Mouse (Mus musculus): ENCODE measurements around the gene Tas2r114.

The Tas2r114 gene

GRCm38 (mm10) chr6:131689963-131690362 lies at the start of gene Tas2r114:
Tas2r114 (minus strand) TSS chr6:131690063.
- no peak for DNase-seq (ENCODE audit: low spot score)

- DNase-seq (ENCODE audit: low spot score) = no peak
These were observed 22.9 kb upstream of the Tas2r114 start for GRCm38 (mm10) chr6:131712803-131713202.

- DNase-seq (ENCODE audit: low spot score) = no peak
These were observed 2.5 kb downstream of the Tas2r114 start, which contains the start of gene Tas2r105 for GRCm38 (mm10) chr6:131687395-131687794. Tas2r105 (minus strand) TSS chr6:131687495.

GRCm38 (mm10) chr6:131685644-131686043 lies 4.2 kb downstream of the Tas2r114 start, which contains the start of gene Tas2r104:
Tas2r104 (minus strand) TSS chr6:131685744.
- no peak for DNase-seq (ENCODE audit: low spot score)

GRCm38 (mm10) chr6:131678786-131679185 lies 11.1 kb downstream of the Tas2r114 start, which contains the start of gene Tas2r106:
Tas2r106 (minus strand) TSS chr6:131678886.
- DNase-seq (ENCODE audit: low spot score) = no peak

GRCm38 (mm10) chr6:131660049-131660448 lies 29.8 kb downstream of the Tas2r114 start, which contains the start of gene Tas2r107:
Tas2r107 (minus strand) TSS chr6:131660149.
- DNase-seq (ENCODE audit: low spot score) = no peak

Data from ovary, postnatal 36 days (tissue).